Mouse (Mus musculus): Measurements from ENCODE around the gene Dact2.
A peak's percentile ranks its signal among the peaks of the same experiment; 100 is the strongest.

Gene Dact2

DNA sequence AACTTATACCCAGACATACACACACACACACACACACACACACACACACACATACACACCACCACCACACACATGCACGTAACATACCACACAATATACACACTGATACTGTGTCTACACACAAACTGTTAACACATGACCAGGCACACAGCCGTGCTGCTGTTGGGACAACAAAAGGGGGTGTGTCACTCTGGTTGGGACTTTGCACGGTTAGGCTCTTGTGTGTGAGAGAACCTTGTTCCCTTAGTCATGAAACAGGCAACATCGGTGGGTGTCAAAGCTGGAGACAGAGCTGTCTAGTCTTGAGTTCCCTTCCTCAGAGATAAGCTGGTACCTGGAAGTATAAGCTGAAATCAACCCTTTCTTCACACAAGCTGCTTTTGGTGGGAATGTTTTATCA, 29.1 kb downstream of the Dact2 start:
- DNase-seq (ENCODE audit: low read depth, low spot score): no peak

DNA sequence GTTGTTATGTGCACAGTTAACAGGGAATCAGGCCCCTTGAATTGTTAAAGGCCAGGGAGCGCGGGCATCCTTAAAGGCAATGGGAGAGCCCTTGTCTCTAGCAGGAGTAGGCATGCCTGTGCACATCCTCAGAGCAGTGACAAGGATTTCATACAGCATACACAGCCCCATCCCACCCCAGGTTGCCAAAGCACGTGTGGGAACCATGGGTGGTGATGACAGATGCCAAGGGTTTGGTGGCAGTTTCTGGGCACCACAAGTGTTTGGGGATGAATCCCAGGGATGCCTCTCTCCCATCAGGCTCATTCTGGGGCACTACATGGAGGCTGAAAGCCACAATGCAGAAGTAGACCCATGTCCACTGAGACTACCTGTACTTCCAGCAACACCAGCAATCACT, 29.7 kb downstream of the Dact2 start:
- DNase-seq (ENCODE audit: low read depth, low spot score): no peak

DNA sequence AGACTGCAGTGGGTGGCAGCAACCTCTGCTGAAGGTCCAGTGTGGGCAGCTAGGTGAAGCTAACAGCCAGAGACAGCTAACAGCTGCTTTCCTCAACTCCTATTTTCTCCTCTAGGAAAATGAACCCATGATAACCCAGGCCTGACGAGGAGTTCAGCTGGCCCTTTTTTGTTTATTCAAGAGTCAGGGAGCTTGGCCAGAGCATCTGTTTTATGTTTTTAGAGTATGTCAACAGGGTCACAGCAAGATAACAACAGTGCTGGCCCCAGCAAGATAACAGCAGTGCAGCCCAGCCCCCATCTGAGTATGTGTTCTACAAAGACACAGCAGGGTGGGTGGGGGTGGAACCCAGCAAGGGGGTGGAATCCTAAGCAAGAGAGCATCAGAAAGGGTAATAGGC, 30.6 kb downstream of the Dact2 start:
- no peak for DNase-seq (ENCODE audit: low read depth, low spot score)

DNA sequence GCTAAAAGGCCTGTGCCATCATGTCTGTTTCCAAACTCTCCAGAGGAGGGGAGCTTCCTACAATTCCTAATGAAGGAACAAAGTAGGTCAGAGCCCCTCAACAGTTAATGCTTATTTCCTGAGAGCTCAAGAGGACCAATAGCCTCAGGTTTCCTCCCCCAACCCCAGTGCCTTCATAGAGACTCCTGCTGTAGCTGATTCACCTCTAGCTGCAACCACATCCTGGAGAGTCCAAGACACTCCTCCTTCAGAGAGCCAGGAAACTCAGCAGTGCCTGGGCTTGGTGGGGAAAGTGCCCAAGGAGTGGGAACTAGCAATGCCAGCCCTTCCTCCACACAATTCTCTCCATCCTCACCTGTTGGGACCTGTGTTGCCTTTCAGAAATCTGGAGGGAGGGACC, 31.4 kb downstream of the Dact2 start:
- no peak for DNase-seq (ENCODE audit: low read depth, low spot score)

DNA sequence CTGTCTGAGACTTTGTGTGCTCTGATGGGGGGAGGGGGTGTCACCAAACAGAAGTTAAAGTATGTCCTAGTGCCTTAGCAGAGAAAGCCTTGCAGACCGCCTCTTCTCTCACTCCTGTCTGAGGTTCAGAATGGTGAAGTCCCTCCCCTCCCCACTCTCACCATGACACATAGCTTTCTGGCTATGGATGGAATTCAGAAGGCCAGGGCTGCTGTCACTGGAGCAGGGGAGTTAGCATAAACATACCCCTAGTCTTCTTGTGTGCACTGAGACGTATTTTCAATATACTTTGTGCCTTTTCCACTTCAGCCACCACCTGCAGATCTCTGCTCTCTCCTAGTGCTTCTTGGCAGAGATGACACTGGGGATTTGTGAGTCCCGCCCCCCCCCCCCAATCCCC, 31.9 kb downstream of the Dact2 start:
- DNase-seq (ENCODE audit: low read depth, low spot score): no peak

DNA sequence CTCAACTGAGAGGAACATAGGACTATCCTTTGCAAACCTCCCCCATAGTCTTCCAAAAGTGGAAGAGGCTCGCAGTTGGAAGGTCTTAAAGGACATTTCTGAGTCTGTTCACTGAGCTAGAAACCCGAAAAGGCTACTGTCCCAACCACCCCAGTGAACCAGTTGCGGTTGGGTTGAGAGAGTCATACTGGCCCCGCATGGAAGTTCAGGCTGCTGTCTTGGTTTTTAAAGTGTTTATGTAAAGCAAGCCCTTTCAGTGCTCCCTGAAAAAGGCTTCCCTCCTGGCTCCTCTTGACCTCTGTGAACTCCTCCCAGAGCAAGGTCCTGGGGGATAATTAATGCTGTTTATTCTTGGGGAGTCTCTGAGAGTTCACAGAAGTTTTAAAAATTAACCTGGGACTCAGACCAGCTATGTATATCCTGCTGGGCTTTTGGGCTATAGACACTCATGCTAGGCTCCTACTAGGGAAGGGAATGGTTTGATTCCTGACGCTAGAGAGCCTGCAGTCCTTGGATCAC, 33.1 kb downstream of the Dact2 start:
- no peak for DNase-seq (ENCODE audit: low read depth, low spot score)

DNA sequence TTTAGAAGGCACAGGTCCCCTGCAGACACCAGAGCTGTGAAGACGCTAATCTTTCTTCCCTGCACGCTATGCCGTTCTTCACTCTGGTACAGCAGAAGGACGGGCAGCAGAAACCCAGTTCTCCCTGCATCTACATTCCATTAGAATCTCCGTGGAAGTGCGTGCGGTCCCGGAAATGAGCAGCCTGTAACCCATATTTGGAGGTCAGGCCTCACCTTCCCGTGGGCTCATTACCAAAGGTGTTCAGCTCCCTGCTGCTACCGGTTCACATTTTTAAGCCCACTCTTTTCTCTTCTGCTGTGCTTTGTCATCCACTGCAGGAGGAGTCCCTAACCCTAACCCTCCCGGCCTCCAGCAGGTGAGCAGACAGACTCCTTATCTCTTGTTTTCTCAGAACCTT, 34.7 kb downstream of the Dact2 start:
- DNase-seq (ENCODE audit: low read depth, low spot score): no peak

DNA sequence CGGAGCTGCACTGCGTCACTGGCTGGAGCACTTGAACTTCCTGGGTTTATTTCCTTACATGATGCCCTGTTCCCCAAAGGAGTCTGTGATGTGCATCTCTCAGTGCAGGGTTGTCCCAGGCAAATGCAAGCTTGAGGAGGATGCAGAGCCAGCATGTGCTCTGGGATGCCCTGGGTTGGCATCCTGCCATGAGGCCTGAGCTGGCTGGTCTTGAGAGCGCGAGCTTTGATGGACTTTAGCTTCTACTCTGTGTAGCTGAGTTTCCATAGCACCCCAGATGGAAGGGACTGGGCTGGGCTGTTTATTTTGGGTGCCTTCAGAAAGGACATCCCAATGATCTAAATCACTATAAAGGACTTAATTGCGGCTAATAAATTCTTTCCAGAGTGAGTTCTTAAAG, 36.5 kb downstream of the Dact2 start:
- DNase-seq (ENCODE audit: low read depth, low spot score): no peak

DNA sequence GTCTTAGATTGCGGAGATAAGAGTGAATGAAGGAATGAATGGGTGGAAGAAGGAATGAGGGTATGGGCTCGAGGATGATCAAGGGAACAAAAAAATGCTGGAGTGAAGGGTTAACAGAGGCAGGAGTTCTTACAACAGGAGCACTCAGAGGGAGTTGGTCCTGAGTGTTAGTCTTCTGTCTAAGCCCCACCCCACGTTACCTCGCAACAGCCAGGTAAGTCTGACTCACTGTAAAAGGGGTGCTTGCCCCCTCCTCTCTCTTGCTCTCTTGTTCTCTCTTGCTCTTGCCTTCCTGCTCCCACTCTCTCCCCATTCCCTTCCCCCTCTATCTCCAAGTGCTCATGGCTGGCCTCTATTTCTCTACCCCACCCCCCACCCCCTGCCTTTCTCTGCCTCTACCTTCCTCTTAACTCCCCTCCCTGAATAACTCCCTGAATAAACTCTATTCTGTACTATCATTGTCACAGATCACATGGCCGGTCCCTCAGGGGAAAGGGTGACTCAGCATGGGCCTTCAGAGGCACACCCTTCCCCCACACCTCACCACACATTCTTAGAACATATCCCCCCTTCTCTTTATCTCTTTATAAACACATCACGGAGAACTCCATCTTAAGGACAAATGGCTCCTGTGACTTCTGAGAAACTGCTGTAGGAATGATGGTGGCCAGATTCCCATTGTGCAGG, 37.2 kb downstream of the Dact2 start:
- no peak for DNase-seq (ENCODE audit: low read depth, low spot score)

DNA sequence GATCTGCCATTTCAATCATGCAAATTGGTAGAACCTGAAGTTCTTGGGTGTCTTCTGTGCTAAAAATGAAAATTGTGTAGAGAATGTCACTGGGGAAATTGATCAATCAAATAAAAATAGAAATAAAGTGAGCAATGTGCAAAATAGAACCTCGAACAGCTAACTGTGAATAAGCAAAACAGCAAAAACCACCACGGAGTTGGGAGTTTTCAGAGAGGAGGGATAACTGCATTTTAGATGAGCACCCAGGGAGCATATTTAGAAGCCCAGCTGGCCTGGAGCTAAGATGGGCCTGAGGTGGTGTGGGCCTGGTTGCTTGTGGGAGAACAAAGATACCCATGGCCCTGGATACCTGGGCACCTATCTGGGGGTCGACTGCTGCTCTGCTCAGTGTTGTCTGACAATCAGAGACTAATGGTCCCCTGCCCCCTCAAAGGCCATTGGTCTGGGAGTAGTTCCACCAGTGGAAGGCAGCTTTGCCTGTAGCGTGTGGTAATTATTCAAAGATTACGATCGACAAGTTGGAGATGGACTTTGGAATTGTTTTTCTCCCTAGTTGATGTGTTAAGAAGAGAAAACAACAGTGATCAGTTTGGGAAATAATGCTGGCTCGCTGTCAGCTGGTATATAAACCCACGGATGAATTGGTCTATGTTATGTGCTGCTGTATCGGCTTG, 38.0 kb downstream of the Dact2 start:
- DNase-seq (ENCODE audit: low read depth, low spot score): no peak

DNA sequence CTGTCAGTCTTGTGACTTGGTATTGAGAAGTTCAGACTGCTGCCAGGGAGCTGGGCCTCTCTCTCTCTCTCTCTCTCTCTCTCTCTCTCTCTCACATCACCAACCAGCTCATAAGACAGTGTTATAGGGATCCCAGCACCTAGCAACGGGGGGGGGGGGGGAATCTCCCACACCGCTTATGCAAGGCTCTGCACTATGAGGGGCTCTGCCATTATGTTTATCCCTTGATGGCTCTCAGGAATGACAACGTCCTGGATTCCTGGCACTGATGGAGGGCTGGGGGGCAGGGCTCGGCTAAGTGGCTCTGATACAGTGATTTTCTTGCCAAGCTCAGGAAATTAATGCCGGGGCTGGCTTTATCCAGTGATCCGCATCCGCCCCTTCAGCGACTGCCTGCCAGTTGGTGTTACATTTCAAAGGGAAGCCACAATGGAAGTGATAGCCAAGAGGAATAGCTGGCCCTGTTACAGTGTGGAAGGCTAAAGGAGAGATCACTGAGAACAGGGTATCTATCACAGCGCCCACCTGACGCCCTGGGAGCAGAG, 38.7 kb downstream of the Dact2 start:
- peak; percentile 16 for DNase-seq (ENCODE audit: low read depth, low spot score)

DNA sequence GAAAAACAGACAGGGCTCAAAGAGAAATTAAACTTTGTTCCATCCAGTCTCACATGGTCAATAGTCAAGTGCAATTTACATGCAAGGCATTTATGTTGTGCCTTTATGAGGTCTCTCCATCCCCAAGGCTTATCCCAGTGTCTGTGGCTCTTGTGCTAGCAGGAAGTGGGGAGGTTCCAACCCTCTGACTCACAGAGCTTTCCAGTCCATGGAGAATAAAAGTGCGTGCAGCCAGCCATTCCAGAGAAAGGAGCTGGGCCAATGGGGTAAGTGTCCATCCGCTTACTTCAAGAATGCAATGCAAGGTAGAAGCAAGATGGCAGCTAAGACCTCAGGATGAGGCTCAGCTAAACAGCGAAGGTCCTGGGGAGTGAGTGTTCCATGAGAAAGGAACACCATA, 43.3 kb downstream of the Dact2 start:
- no peak for DNase-seq (ENCODE audit: low read depth, low spot score)

DNA sequence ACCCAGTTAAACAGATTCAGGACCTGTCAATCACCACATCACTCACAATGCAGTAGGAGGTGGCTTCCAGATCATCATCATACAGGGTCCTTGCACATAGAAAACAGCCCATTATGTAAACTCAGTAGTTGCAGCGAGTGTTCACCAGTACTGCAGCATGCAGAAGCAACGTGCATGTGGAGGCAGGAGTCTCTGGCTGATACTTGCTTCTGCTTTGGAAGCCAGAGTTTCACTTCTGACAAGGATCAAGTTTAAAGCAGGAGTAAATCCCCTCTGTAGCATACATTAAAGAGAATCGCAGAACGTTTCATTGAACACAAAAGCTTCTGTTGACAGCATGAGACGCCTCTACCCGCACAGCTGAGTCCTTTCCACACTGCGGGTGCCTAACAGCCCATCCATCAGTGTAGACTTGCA, 46.3 kb downstream of the Dact2 start:
- no peak for DNase-seq (ENCODE audit: low read depth, low spot score)
